Mouse (Mus musculus) bone marrow, adult 2 months (tissue): Measurements from ENCODE around the gene Sesn2. TPM values are rescaled to one million over a fixed set of nuclear protein-coding genes. Genes with fewer than 3 reads are reported as not detected.
"Not testable (repeated sequence)": the region's sequence is repeated elsewhere in the genome, so short reads cannot be mapped to it uniquely, and the experiment has no call there.

ENCODE experiments used
- H3K27ac ChIP-seq: fragments of 200-500 bp; 2 replicates; pipeline ENCODE4 v1.5.1; 2012; ENCODE audit warnings: low read depth, mild to moderate bottlenecking, control low read depth, inconsistent platforms, low read length; ENCODE audit not compliant: control insufficient read depth, poor library complexity, insufficient read depth
- H3K4me1 ChIP-seq: fragments of 200-500 bp; 2 replicates; pipeline ENCODE4 v1.6.1; 2011; ENCODE audit warnings: low read length; ENCODE audit not compliant: control insufficient read depth, insufficient read depth
- H3K4me3 ChIP-seq: fragments of 200-500 bp; replicated peaks from 2 replicates; pipeline ENCODE3; 2011; ENCODE audit warnings: mild to moderate bottlenecking, low read depth, low read length, control low read depth; ENCODE audit not compliant: control insufficient read depth
- CTCF ChIP-seq: fragments of 200-500 bp; IDR thresholded peaks from 2 replicates; pipeline ENCODE4 v1.5.1; 2011; ENCODE audit warnings: low read length, control low read depth; ENCODE audit not compliant: control insufficient read depth, insufficient read depth
- POLR2A ChIP-seq: fragments of 200-500 bp; IDR thresholded peaks from 2 replicates; pipeline ENCODE4 v1.6.1; 2011; ENCODE audit warnings: low read depth, mild to moderate bottlenecking, control low read depth, low read length, borderline replicate concordance; ENCODE audit not compliant: control insufficient read depth
- WGBS: fragments of 180-500 bp; shearing (Covaris S2); methylation state at CpG from one replicate; pipeline ENCODE4 v1.1.7; 2018; 5-methylcytosine and 5-hydroxymethylcytosine counted together
- polyA plus RNA-seq: library from polyadenylated mRNA; stranded (reverse); fragments of >200 nt; gene quantifications from 2 replicates; pipeline ENCODE4 v1.2.4, GENCODE M21; 2011; ENCODE audit warnings: low replicate concordance; ENCODE audit not compliant: missing spikeins, insufficient read depth, insufficient read length

Gene Sesn2
- 5.4 and 20.0 TPM in 2 replicates for polyA plus RNA-seq

- 0% methylated on average over 32 of the region's 32 CpGs for WGBS
- Histone ChIP-seq H3K4me1 (peaks cover 7% of the 10 kb centered on the region), H3K4me3 (peak within 1 kb of the TSS; percentile 76), H3K27ac (peak within 1 kb of the TSS; percentile 78)
- TF ChIP-seq POLR2A (peak; percentile 99), CTCF (no peak)
Measured at GRCm38 (mm10) chr4:132510352-132510798, at the start of gene Sesn2. Gene Sesn2, minus strand, starts transcription at chr4:132510501.

GRCm38 (mm10) chr4:132555550-132555949 lies 45.2 kb upstream of the Sesn2 start:
- not testable (repeated sequence) for H3K4me3 ChIP-seq, H3K4me1 ChIP-seq
- H3K27ac ChIP-seq, result peak overlapping the region; percentile 16; the same call in 1 of the 2 replicates
- 69% methylated on average over 7 of the region's 7 CpGs for WGBS

- peak overlapping the region; percentile 16; the same call in 1 of the 2 replicates for H3K27ac ChIP-seq
- WGBS, result 20% methylated on average over 8 of the region's 8 CpGs
- no peak overlapping the region for H3K4me3 ChIP-seq
- H3K4me1 ChIP-seq, result peaks cover 8% of the 10 kb centered on the region
- TF ChIP-seq CTCF, result no peak
- TF ChIP-seq POLR2A, result no peak
Measured at GRCm38 (mm10) chr4:132554653-132555052, 44.4 kb upstream of the Sesn2 start.

GRCm38 (mm10) chr4:132554221-132554620 lies 43.9 kb upstream of the Sesn2 start:
- H3K27ac ChIP-seq, result no peak overlapping the region
- H3K4me1 ChIP-seq, result peaks cover 8% of the 10 kb centered on the region
- 76% methylated on average over 5 of the region's 5 CpGs for WGBS
- TF ChIP-seq CTCF (no peak), POLR2A (no peak)
- no peak overlapping the region for H3K4me3 ChIP-seq

- TF ChIP-seq CTCF, result peak; percentile 71
- TF ChIP-seq POLR2A, result no peak
- no peak overlapping the region for H3K4me3 ChIP-seq
- 22% methylated on average over 8 of the region's 8 CpGs for WGBS
- H3K4me1 ChIP-seq, result peaks cover 1% of the 10 kb centered on the region; the same call in 1 of the 2 replicates
- no peak overlapping the region for H3K27ac ChIP-seq
Measured at GRCm38 (mm10) chr4:132545851-132546250, 35.5 kb upstream of the Sesn2 start.

GRCm38 (mm10) chr4:132542724-132543123 lies 32.4 kb upstream of the Sesn2 start:
- TF ChIP-seq POLR2A (no peak), CTCF (no peak)
- H3K4me1 ChIP-seq, result peaks cover 1% of the 10 kb centered on the region; the same call in 1 of the 2 replicates
- H3K4me3 ChIP-seq, result no peak overlapping the region
- WGBS, result 13% methylated on average over 1 of the region's 1 CpGs
- H3K27ac ChIP-seq, result no peak overlapping the region

- Histone ChIP-seq H3K4me1 (peaks cover 5% of the 10 kb centered on the region), H3K4me3 (no peak overlapping the region), H3K27ac (no peak overlapping the region)
- TF ChIP-seq CTCF (no peak), POLR2A (no peak)
- 83% methylated on average over 4 of the region's 4 CpGs for WGBS
Measured at GRCm38 (mm10) chr4:132541413-132541812, 31.1 kb upstream of the Sesn2 start.

- peaks cover 6% of the 10 kb centered on the region for H3K4me1 ChIP-seq
- WGBS, result 81% methylated on average over 5 of the region's 5 CpGs
- TF ChIP-seq POLR2A, result no peak
- no peak for TF ChIP-seq CTCF
- H3K4me3 ChIP-seq, result no peak overlapping the region
- H3K27ac ChIP-seq, result no peak overlapping the region
Measured at GRCm38 (mm10) chr4:132539481-132539880, 29.2 kb upstream of the Sesn2 start.

- Histone ChIP-seq H3K4me3 (peak within 1 kb of the TSS; percentile 89), H3K27ac (peak within 1 kb of the TSS; percentile 95), H3K4me1 (peaks cover 4% of the 10 kb centered on the region)
- WGBS, result under 1% methylated on average over 60 of the region's 60 CpGs
- TF ChIP-seq POLR2A (peak; percentile 83), CTCF (no peak)
Measured at GRCm38 (mm10) chr4:132535406-132536121, 25.3 kb upstream of the Sesn2 start, which contains the start of gene Dnajc8. Gene Dnajc8, plus strand, starts transcription at chr4:132535550.
